Mouse (Mus musculus): ENCODE measurements around the gene Myo3b.
"Not testable (repeated sequence)": the region's sequence is repeated elsewhere in the genome, so short reads cannot be mapped to it uniquely, and the experiment has no call there.

The Myo3b gene

GRCm38 (mm10) chr2:70202578-70203167 is 163.7 kb downstream of the Myo3b start:
- no peak for DNase-seq

- DNase-seq = no peak
Measured at GRCm38 (mm10) chr2:70208411-70208810, 169.5 kb downstream of the Myo3b start.

GRCm38 (mm10) chr2:70209790-70210189 is 170.9 kb downstream of the Myo3b start:
- no peak for DNase-seq

- DNase-seq = no peak
Measured at GRCm38 (mm10) chr2:70210427-70211332, 171.8 kb downstream of the Myo3b start.

- DNase-seq = no peak
Measured at GRCm38 (mm10) chr2:70214401-70214800, 175.5 kb downstream of the Myo3b start.

- no peak for DNase-seq
Measured at GRCm38 (mm10) chr2:70217800-70218199, 178.9 kb downstream of the Myo3b start.

- DNase-seq = no peak
Measured at GRCm38 (mm10) chr2:70218469-70218868, 179.5 kb downstream of the Myo3b start.

- DNase-seq = no peak
Measured at GRCm38 (mm10) chr2:70226679-70227078, 187.8 kb downstream of the Myo3b start.

GRCm38 (mm10) chr2:70234450-70234849 is 195.5 kb downstream of the Myo3b start:
- not testable (repeated sequence) for DNase-seq

- DNase-seq = no peak
Measured at GRCm38 (mm10) chr2:70245981-70246380, 207.1 kb downstream of the Myo3b start.

- no peak for DNase-seq
Measured at GRCm38 (mm10) chr2:70248616-70249015, 209.7 kb downstream of the Myo3b start.

- DNase-seq = no peak
Measured at GRCm38 (mm10) chr2:70249872-70250271, 210.9 kb downstream of the Myo3b start.

- DNase-seq = no peak
Measured at GRCm38 (mm10) chr2:70251256-70251655, 212.3 kb downstream of the Myo3b start.

GRCm38 (mm10) chr2:70259357-70260000 is 220.6 kb downstream of the Myo3b start:
- DNase-seq = no peak

GRCm38 (mm10) chr2:70260646-70261195 is 221.8 kb downstream of the Myo3b start:
- DNase-seq = no peak

GRCm38 (mm10) chr2:70261703-70262564 is 223.0 kb downstream of the Myo3b start:
- DNase-seq = no peak

GRCm38 (mm10) chr2:70262565-70263082 is 223.7 kb downstream of the Myo3b start:
- DNase-seq = no peak

- no peak for DNase-seq
Measured at GRCm38 (mm10) chr2:70278425-70279277, 239.7 kb downstream of the Myo3b start.

GRCm38 (mm10) chr2:70284109-70284508 is 245.2 kb downstream of the Myo3b start:
- DNase-seq = no peak

- no peak for DNase-seq
Measured at GRCm38 (mm10) chr2:70291063-70291462, 252.1 kb downstream of the Myo3b start.

- DNase-seq = no peak
Measured at GRCm38 (mm10) chr2:70292776-70293175, 253.8 kb downstream of the Myo3b start.

Data from cerebellum, adult 8-10 months (tissue).